Mouse (Mus musculus): ENCODE measurements around the gene Tnik.

GRCm38 (mm10) chr3:28345961-28346360 lies 82.9 kb downstream of the Tnik start:
- TF ChIP-seq GATA1 (IDR thresholded peaks at IDR 0.05; ENCODE audit: low read length) (no peak), TAL1 (IDR thresholded peaks at IDR 0.05; ENCODE audit: low read length) (no peak)

Measured in erythroblast, embryonic 14.5 days (primary cell).